Mouse (Mus musculus): ENCODE results near the gene P2ry13.

The P2ry13 gene

GRCm38 (mm10) chr3:59210727-59211126 is at the start of gene P2ry13:
TSS of gene P2ry13 (minus strand) at chr3:59210882.
- no peak for DNase-seq (ENCODE audit: low spot score in 2 of 2)

- DNase-seq (ENCODE audit: low spot score in 2 of 2) = peak in 1 of 2 experiments; percentile 5
Measured at GRCm38 (mm10) chr3:59257740-59258664, 47.3 kb upstream of the P2ry13 start.

- no peak for DNase-seq (ENCODE audit: low spot score in 2 of 2)
Measured at GRCm38 (mm10) chr3:59250454-59250853, 39.8 kb upstream of the P2ry13 start.

GRCm38 (mm10) chr3:59248031-59248430 is 37.3 kb upstream of the P2ry13 start:
- DNase-seq (ENCODE audit: low spot score in 2 of 2) = no peak

- DNase-seq (ENCODE audit: low spot score in 2 of 2) = peak; percentile 68 to 81
Measured at GRCm38 (mm10) chr3:59243384-59243783, 32.7 kb upstream of the P2ry13 start.

- DNase-seq (ENCODE audit: low spot score in 2 of 2) = no peak
Measured at GRCm38 (mm10) chr3:59234878-59235277, 24.2 kb upstream of the P2ry13 start.

- DNase-seq (ENCODE audit: low spot score in 2 of 2) = no peak
Measured at GRCm38 (mm10) chr3:59230912-59231311, 20.2 kb upstream of the P2ry13 start.

- peak in 1 of 2 experiments; percentile 34 for DNase-seq (ENCODE audit: low spot score in 2 of 2)
Measured at GRCm38 (mm10) chr3:59228730-59229551, 18.3 kb upstream of the P2ry13 start.

GRCm38 (mm10) chr3:59227696-59228095 is 17.0 kb upstream of the P2ry13 start:
- no peak for DNase-seq (ENCODE audit: low spot score in 2 of 2)

- DNase-seq (ENCODE audit: low spot score in 2 of 2) = no peak
Measured at GRCm38 (mm10) chr3:59225411-59225810, 14.7 kb upstream of the P2ry13 start.

- no peak for DNase-seq (ENCODE audit: low spot score in 2 of 2)
Measured at GRCm38 (mm10) chr3:59222303-59222702, 11.6 kb upstream of the P2ry13 start.

- no peak for DNase-seq (ENCODE audit: low spot score in 2 of 2)
Measured at GRCm38 (mm10) chr3:59219326-59219725, 8.6 kb upstream of the P2ry13 start.

- no peak for DNase-seq (ENCODE audit: low spot score in 2 of 2)
Measured at GRCm38 (mm10) chr3:59217211-59217610, 6.5 kb upstream of the P2ry13 start.

- no peak for DNase-seq (ENCODE audit: low spot score in 2 of 2)
Measured at GRCm38 (mm10) chr3:59212404-59212803, 1.7 kb upstream of the P2ry13 start.

- no peak for DNase-seq (ENCODE audit: low spot score in 2 of 2)
Measured at GRCm38 (mm10) chr3:59211784-59212183, 1.1 kb upstream of the P2ry13 start.

- DNase-seq (ENCODE audit: low spot score in 2 of 2) = no peak
Measured at GRCm38 (mm10) chr3:59210089-59210488, 593 bp downstream of the P2ry13 start.

GRCm38 (mm10) chr3:59208650-59209548 is 1.8 kb downstream of the P2ry13 start:
- DNase-seq (ENCODE audit: low spot score in 2 of 2) = no peak

- no peak for DNase-seq (ENCODE audit: low spot score in 2 of 2)
Measured at GRCm38 (mm10) chr3:59205941-59206340, 4.7 kb downstream of the P2ry13 start.

GRCm38 (mm10) chr3:59204719-59205503 is 5.8 kb downstream of the P2ry13 start:
- DNase-seq (ENCODE audit: low spot score in 2 of 2) = no peak

- no peak for DNase-seq (ENCODE audit: low spot score in 2 of 2)
Measured at GRCm38 (mm10) chr3:59203802-59204520, 6.7 kb downstream of the P2ry13 start.

Measured in right cerebral cortex, postnatal 36 days (tissue).